Mouse (Mus musculus) liver, embryonic 14.5 days (tissue): Measurements from ENCODE around the gene Capn15.

Experiments
- CTCF ChIP-seq: IDR thresholded peaks from 2 replicates; pipeline ENCODE4 v1.5.1; 2016; ENCODE audit warnings: antibody characterized with exemption, low read depth, control low read depth
- EP300 ChIP-seq: IDR thresholded peaks from 2 replicates; pipeline ENCODE4 v1.6.1; 2016; ENCODE audit warnings: antibody characterized with exemption, low read depth

- TF ChIP-seq CTCF (no peak), EP300 (no peak)
Observed at GRCm38 (mm10) chr17:26020848-26021347, 35.3 kb upstream of the Capn15 start.
